In the genomic region with DNA sequence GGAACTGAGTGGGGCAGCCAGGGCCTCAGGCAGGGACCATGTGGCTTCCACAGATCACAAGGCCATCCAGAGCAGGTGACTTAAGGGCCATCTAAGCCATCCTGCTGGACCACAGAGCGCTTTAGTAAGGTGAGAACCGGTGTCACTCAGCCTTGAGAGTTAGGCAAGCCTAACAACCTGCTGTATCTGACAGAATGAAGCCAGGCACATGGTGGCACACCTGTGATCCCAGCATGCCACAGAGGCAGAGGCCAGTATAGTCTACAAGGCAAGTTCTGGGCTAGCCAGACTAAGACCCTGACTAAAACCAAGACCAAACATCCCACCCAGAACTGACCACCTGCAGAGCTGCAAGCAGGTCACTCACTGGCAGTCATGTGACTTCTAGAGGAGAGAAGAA, we compare ENCODE assay signal across 32 mouse cellular contexts. TPM values are rescaled to one million over a fixed set of nuclear protein-coding genes. Genes with fewer than 3 reads are reported as not detected.
DNase-seq lines count a peak whose midpoint lies in the region; ATAC-seq and TF ChIP-seq lines count a peak whose summit lies in the region.
"Had no signal": no experiment of that assay in that cellular context is flagged by ENCODE, and none has a peak within 500 bp of the region (broad histone marks: within the 10 kb centered on the region; RNA-seq: fewer than 3 reads in every experiment).

No protein-coding gene starts in this region.

- no peak for TF ChIP-seq CTCF in gastrocnemius, adult 2 months (IDR thresholded peaks at IDR 0.05)
- no peak for TF ChIP-seq CTCF in liver, postnatal 0 days (IDR thresholded peaks at IDR 0.05; ENCODE audit: low read depth)

- H3K27me3 ChIP-seq in neural tube, embryonic 14.5 days (ENCODE audit: control insufficient read depth, insufficient read depth, low read length), result no peaks in the 10 kb centered on the region
- H3K27me3 ChIP-seq in neural tube, embryonic 15.5 days (replicated peaks), result no peaks in the 10 kb centered on the region
- no peaks in the 10 kb centered on the region for H3K27me3 ChIP-seq in liver, postnatal 0 days (ENCODE audit: insufficient read depth, low read length)
- H3K27me3 ChIP-seq: CH12.LX; embryonic facial prominence, embryonic 15.5 days; heart, embryonic 12.5 days; kidney, embryonic 15.5 days; limb, embryonic 13.5 days; neural tube, embryonic 12.5 days had no signal

- DNase-seq in cerebellum, adult 11 months, result peak; percentile 35
- no peak for DNase-seq in gastrocnemius, adult 2 months
- no peak for DNase-seq in gastrocnemius, postnatal 36 days
- no peak for DNase-seq in liver, postnatal 0 days
- DNase-seq: adrenal gland, adult 2 months; adrenal gland, postnatal 36 days; gastrocnemius, postnatal 25 days; heart, adult 2 months; heart, postnatal 14 days; kidney, adult 18-20 months; kidney, postnatal 25 days; lung, postnatal 36 days; right cerebral cortex, postnatal 14 days; spleen, adult 18-20 months; thymus, postnatal 14 days had no signal

- H3K9ac ChIP-seq in neural tube, embryonic 14.5 days (replicated peaks; ENCODE audit: low read depth, low read length), result 0 out of 2 replicates have a peak overlapping the region, but pooled peaks have one; percentile 3
- H3K9ac ChIP-seq in neural tube, embryonic 15.5 days (replicated peaks), result no peak overlapping the region
- H3K9ac ChIP-seq in liver, postnatal 0 days (replicated peaks), result no peak overlapping the region
- H3K9ac ChIP-seq: embryonic facial prominence, embryonic 15.5 days; heart, embryonic 12.5 days; kidney, embryonic 15.5 days; limb, embryonic 13.5 days; neural tube, embryonic 12.5 days had no signal

- peaks cover 9% of the 10 kb centered on the region for H3K4me1 ChIP-seq in neural tube, embryonic 14.5 days (ENCODE audit: control insufficient read depth, insufficient read depth, low read length)
- H3K4me1 ChIP-seq in neural tube, embryonic 15.5 days, result peaks cover 30% of the 10 kb centered on the region
- H3K4me1 ChIP-seq in liver, postnatal 0 days (ENCODE audit: insufficient read depth), result peaks cover 7% of the 10 kb centered on the region

- no peaks in the 10 kb centered on the region for H3K9me3 ChIP-seq in neural tube, embryonic 14.5 days (ENCODE audit: control insufficient read depth, low read length)
- no peaks in the 10 kb centered on the region for H3K9me3 ChIP-seq in neural tube, embryonic 15.5 days (replicated peaks)
- H3K9me3 ChIP-seq in liver, postnatal 0 days (ENCODE audit: low read length), result no peaks in the 10 kb centered on the region
- H3K9me3 ChIP-seq: embryonic facial prominence, embryonic 10.5 days; embryonic facial prominence, embryonic 15.5 days; heart, embryonic 12.5 days; kidney, embryonic 15.5 days; limb, embryonic 13.5 days; neural tube, embryonic 12.5 days had no signal

- H3K4me3 ChIP-seq in gastrocnemius, adult 2 months, result peak overlapping the region; percentile 73; the same call in 1 of the 2 replicates
- H3K4me3 ChIP-seq in neural tube, embryonic 14.5 days (ENCODE audit: low read depth, low read length), result no peak overlapping the region
- no peak overlapping the region for H3K4me3 ChIP-seq in neural tube, embryonic 15.5 days (replicated peaks)
- no peak overlapping the region for H3K4me3 ChIP-seq in liver, postnatal 0 days (ENCODE audit: low read depth, low read length)
- H3K4me3 ChIP-seq: embryonic facial prominence, embryonic 10.5 days; embryonic facial prominence, embryonic 15.5 days; heart, adult 2 months; heart, embryonic 12.5 days; kidney, embryonic 15.5 days; layer of hippocampus, adult 2 months; left cerebral cortex, adult 2 months; limb, embryonic 13.5 days; neural tube, embryonic 12.5 days had no signal

- H3K27ac ChIP-seq in gastrocnemius, adult 2 months, result peak overlapping the region; percentile 64
- H3K27ac ChIP-seq in neural tube, embryonic 14.5 days (ENCODE audit: low read depth, low read length), result no peak overlapping the region
- no peak overlapping the region for H3K27ac ChIP-seq in neural tube, embryonic 15.5 days (replicated peaks)
- H3K27ac ChIP-seq in liver, postnatal 0 days (ENCODE audit: low read depth), result no peak overlapping the region
- H3K27ac ChIP-seq: embryonic facial prominence, embryonic 10.5 days; embryonic facial prominence, embryonic 15.5 days; heart, adult 2 months; kidney, embryonic 15.5 days; layer of hippocampus, adult 2 months; left cerebral cortex, adult 2 months; limb, embryonic 13.5 days; neural tube, embryonic 12.5 days had no signal

- no peak for TF ChIP-seq EP300 in liver, postnatal 0 days (IDR thresholded peaks at IDR 0.05; ENCODE audit: low read depth)

- intact Hi-C loops in gastrocnemius, adult 2 months (cut with DNase I), result no loop called here
- intact Hi-C loops in gastrocnemius, postnatal 36 days (cut with DNase I), result no loop called here

- no peak for ATAC-seq in cerebellum, adult (ENCODE audit: insufficient number of reproducible peaks, low FRiP score, low TSS enrichment)
- ATAC-seq in neural tube, embryonic 14.5 days (ENCODE audit: low read depth), result no peak
- no peak for ATAC-seq in neural tube, embryonic 15.5 days (ENCODE audit: low FRiP score)
- ATAC-seq in liver, postnatal 0 days, result no peak
- ATAC-seq: activated CD4-positive, CD25-positive, alpha-beta regulatory T cell, adult 4 months; forebrain, embryonic 14.5 days; hindbrain, embryonic 16.5 days; midbrain, embryonic 16.5 days had no signal

- peaks cover 40% of the 10 kb centered on the region for H3K36me3 ChIP-seq in neural tube, embryonic 14.5 days (ENCODE audit: control insufficient read depth, insufficient read depth, low read length)
- peaks cover 69% of the 10 kb centered on the region for H3K36me3 ChIP-seq in neural tube, embryonic 15.5 days
- H3K36me3 ChIP-seq in liver, postnatal 0 days (replicated peaks; ENCODE audit: insufficient read depth, low read length), result peaks cover 65% of the 10 kb centered on the region

- WGBS in neural tube, embryonic 14.5 days, result 95% methylated on average over 2 of the region's 2 CpGs
- WGBS in neural tube, embryonic 15.5 days, result 96% methylated on average over 2 of the region's 2 CpGs
- 95% methylated on average over 2 of the region's 2 CpGs for WGBS in liver, postnatal 0 days (ENCODE audit: insufficient replicate concordance)

- H3K4me2 ChIP-seq in neural tube, embryonic 14.5 days (ENCODE audit: low read depth, low read length), result no peak overlapping the region
- no peak overlapping the region for H3K4me2 ChIP-seq in neural tube, embryonic 15.5 days
- no peak overlapping the region for H3K4me2 ChIP-seq in liver, postnatal 0 days (ENCODE audit: low read depth, low read length)
- H3K4me2 ChIP-seq: embryonic facial prominence, embryonic 15.5 days; heart, embryonic 12.5 days; kidney, embryonic 15.5 days; limb, embryonic 13.5 days; liver, embryonic 11.5 days; neural tube, embryonic 12.5 days had no signal

RNA-seq across cellular contexts. Expression of gene Flcn, which starts 4.2 kb away (rescaled TPM):
- 10 to 100 TPM; 46.3 to 51.3 TPM for total RNA-seq in gastrocnemius, adult 2 months (2021)
- total RNA-seq in gastrocnemius, postnatal 36 days (2021), result 10 to 100 TPM; 41.9 to 43.6 TPM
- polyA plus RNA-seq in neural tube, embryonic 14.5 days (2014; fragmentation: Nextera tagmentation; extraction: Ambion mirVana), result 39.3 and 41.6 TPM in 2 replicates
- 41.8 TPM in 2 replicates for polyA plus RNA-seq in neural tube, embryonic 15.5 days (2015; fragmentation: Nextera tagmentation; extraction: Ambion mirVana)
- 11.3 and 13.9 TPM in 2 replicates for polyA plus RNA-seq in liver, postnatal 0 days (2015; fragmentation: Nextera tagmentation; extraction: Ambion mirVana)

RNA-seq across cellular contexts. Expression of gene Pld6, which starts 18.2 kb away (rescaled TPM):
- total RNA-seq in gastrocnemius, adult 2 months (2021), result not detected
- not detected for total RNA-seq in gastrocnemius, postnatal 36 days (2021)
- 3.6 and 4.4 TPM in 2 replicates for polyA plus RNA-seq in neural tube, embryonic 14.5 days (2014; fragmentation: Nextera tagmentation; extraction: Ambion mirVana)
- 17.2 and 19.6 TPM in 2 replicates for polyA plus RNA-seq in neural tube, embryonic 15.5 days (2015; fragmentation: Nextera tagmentation; extraction: Ambion mirVana)
- 1.7 and 2.0 TPM in 2 replicates for polyA plus RNA-seq in liver, postnatal 0 days (2015; fragmentation: Nextera tagmentation; extraction: Ambion mirVana)
- total RNA-seq: CH12.LX; gastrocnemius, postnatal 25 days had no signal
- polyA plus RNA-seq: activated CD4-positive, CD25-positive, alpha-beta regulatory T cell, adult 4 months had no signal

RNA-seq across cellular contexts. Expression of gene Nt5m, which starts 33.6 kb away (rescaled TPM):
- 10 to 100 TPM; 17.8 to 22.2 TPM for total RNA-seq in gastrocnemius, adult 2 months (2021)
- total RNA-seq in gastrocnemius, postnatal 36 days (2021), result 10 to 100 TPM; 18.0 to 18.6 TPM
- 69.6 and 80.7 TPM in 2 replicates for polyA plus RNA-seq in neural tube, embryonic 14.5 days (2014; fragmentation: Nextera tagmentation; extraction: Ambion mirVana)
- polyA plus RNA-seq in neural tube, embryonic 15.5 days (2015; fragmentation: Nextera tagmentation; extraction: Ambion mirVana), result 71.6 and 84.2 TPM in 2 replicates
- 16.0 and 16.4 TPM in 2 replicates for polyA plus RNA-seq in liver, postnatal 0 days (2015; fragmentation: Nextera tagmentation; extraction: Ambion mirVana)

RNA-seq across cellular contexts. Expression of gene Cops3, which starts 34.0 kb away (rescaled TPM):
- total RNA-seq in gastrocnemius, adult 2 months (2021), result 10 to 100 TPM; 84.8 to 89.9 TPM
- total RNA-seq in gastrocnemius, postnatal 36 days (2021), result 10 to 100 TPM; 67.6 to 78.1 TPM
- polyA plus RNA-seq in neural tube, embryonic 14.5 days (2014; fragmentation: Nextera tagmentation; extraction: Ambion mirVana), result 211 and 212 TPM in 2 replicates
- 194 and 195 TPM in 2 replicates for polyA plus RNA-seq in neural tube, embryonic 15.5 days (2015; fragmentation: Nextera tagmentation; extraction: Ambion mirVana)
- polyA plus RNA-seq in liver, postnatal 0 days (2015; fragmentation: Nextera tagmentation; extraction: Ambion mirVana), result 58.0 and 60.5 TPM in 2 replicates
